Mouse (Mus musculus): ENCODE measurements around the gene Wdr45.

The Wdr45 gene

DNA sequence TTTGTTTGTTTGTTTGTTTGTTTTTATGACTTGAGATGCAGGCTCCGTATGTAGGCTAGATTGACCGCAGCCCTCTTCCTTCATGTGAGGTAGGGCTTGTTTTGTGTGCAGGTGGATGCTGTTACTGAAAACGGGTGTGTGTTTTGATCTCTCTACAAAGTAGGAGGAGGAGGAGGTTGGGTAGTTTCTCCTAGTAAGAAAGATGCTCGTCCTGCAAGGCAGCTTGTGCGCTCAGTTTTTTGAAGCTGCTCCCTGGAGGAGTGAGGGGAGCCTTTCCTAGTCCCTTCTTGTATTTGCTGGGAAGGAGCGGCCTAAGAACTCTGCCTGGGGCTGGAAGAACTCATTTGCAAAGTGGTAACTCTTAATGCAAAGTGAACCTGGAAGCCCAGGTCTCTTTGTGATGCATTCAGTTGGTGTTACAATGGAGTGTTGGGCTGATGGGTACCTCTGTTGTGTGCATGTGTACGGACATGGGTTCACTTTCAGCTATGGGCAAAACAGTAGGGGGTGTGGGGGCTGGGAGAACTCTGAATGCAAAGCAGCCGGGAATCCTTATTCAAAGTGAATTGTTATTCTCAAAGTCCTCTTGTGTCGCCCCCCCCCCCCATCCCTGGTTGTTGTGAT is 50.6 kb downstream of the Wdr45 start:
- DNase-seq (ENCODE audit: low spot score), result no peak

DNA sequence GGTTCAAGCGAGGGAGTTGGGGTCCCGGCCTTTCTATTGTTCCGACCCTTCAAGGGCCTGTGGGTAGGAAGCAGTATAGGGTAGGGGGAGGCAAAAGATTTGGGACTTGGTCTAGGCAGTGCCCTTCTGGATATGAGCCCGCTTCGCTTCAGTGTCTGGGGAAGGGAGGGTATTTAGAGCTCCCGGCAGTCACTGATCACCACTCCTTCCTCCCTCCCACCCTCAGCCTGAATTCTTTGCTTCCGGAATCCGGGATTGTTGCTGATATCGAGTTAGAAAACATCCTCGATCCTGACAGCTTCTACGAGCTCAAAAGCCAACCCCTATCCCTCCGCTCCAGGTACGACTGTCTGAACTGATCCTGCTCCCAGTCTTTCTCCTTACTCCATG is 51.1 kb downstream of the Wdr45 start:
- no peak for DNase-seq (ENCODE audit: low spot score)

DNA sequence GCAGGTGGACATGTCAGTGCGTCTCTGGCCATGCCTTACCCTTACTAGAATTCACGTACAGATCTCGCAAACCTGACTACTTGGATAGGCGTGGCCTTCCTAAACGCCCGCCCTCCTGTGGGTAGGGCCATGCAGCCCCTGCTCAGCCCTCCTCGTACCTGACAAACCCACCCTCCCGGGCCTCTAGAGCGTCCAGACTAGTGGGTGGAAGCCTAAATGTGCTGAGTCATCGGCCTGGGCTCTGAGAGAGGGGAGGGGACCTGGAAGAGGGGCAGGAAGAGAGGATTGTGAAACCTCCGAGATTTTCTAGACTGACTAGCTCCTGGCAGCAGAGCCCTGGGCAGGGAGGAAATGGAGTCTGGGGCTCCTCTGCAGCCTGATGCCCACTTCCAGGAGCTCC is 51.6 kb downstream of the Wdr45 start:
- peak; percentile 89 for DNase-seq (ENCODE audit: low spot score)

DNA sequence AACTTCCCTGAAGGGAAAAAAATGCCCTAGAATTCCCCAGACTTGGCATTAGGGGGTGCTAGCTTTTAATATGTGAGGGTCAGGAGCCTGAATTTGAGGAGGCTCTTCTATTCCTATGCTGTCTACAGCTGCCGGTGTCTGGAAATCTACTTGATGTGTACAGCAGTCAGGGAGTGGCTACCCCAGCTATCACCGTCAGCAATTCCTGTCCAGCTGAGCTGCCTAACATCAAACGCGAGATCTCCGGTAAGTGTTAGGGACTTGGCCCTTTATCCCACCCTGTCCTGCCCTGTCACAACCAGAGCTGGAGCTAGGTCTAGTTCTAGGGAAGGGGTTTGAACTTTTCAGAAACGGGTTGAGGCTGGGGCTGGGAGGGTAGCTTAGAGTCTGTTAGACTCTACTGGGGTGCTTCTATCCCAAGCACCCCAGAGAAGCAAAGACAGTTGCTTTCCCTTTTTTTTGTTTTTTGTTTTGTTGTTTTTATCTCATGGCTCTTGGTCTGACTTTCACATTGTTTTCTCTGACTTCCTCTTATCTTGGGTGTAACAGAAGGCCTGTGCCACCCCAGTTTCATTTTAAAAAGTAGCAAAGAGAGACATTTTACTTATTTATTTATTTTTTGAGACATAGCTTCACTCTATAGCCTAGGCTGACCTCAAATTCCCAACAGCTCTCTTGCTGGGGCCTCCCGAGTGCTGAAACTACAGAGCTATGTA is 55.3 kb downstream of the Wdr45 start:
- DNase-seq (ENCODE audit: low spot score), result no peak

- no peak for DNase-seq (ENCODE audit: low spot score)
Observed at GRCm38 (mm10) chrX:7772766-7773165, 58.6 kb downstream of the Wdr45 start.

GRCm38 (mm10) chrX:7775501-7776205 is 61.5 kb downstream of the Wdr45 start:
- no peak for DNase-seq (ENCODE audit: low spot score)

GRCm38 (mm10) chrX:7776329-7777082 is 62.4 kb downstream of the Wdr45 start:
- no peak for DNase-seq (ENCODE audit: low spot score)

Measured in yolk sac, embryonic 10.5 days (tissue).